Mouse (Mus musculus): ENCODE data around the gene Samd9l.
"Not testable (repeated sequence)": the region's sequence is repeated elsewhere in the genome, so short reads cannot be mapped to it uniquely, and the experiment has no call there.

DNA sequence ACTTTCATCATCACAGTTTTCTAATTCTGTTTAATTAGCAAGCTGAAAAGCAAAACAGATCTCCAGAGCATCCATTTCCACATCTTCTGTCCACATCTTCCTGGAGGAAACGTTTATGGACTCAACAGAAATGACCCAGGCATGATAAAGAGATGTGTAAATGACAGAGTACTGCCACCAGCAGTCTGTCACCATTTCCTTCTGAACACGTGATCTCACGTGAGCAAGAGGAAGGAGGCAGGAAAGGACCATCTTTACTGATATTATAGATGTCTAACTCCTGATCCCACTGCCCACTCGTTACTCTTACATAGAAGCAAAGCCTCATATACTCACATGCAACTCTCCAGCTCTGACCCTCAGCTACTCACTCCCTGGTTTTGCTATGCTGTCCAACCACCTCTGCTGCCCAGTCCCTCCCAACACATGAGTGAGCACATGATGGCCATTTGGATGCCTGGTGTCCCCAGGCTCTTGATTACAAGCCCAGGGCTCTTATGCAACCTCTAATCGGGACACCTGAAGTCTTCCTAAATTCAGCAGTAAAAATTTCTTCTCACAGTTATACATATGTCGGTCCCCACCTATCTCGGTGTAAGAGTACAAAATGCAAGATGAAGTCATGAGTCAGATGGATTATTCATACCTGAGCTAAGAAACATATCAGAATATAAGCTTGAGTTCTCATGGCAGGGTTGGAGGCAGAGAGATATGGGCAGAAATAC is 2.0 kb downstream of the Samd9l start:
- TF ChIP-seq CTCF (IDR thresholded peaks at IDR 0.05; ENCODE audit: borderline replicate concordance, control insufficient read depth, extremely low read depth, insufficient read depth, low read length, poor library complexity); POLR2A (IDR thresholded peaks at IDR 0.05; ENCODE audit: control insufficient read depth, extremely low read depth, insufficient read depth, low read length, poor library complexity): not testable (repeated sequence)
